Mouse (Mus musculus) C2C12 (cell line): ENCODE measurements around the gene Sco1.

Source experiments
- CEBPB ChIP-seq: IDR thresholded peaks from one replicate; pipeline ENCODE4 v1.6.1; 2011; ENCODE audit warnings: low read depth, mild to moderate bottlenecking, control low read depth, moderate library complexity
- CTCF ChIP-seq: IDR thresholded peaks from one replicate; pipeline ENCODE4 v1.5.1; 2011; ENCODE audit not compliant: control insufficient read depth, insufficient read depth, insufficient read length
- FOSL1 ChIP-seq: IDR thresholded peaks from one replicate; pipeline ENCODE4 v1.8.0; 2011; ENCODE audit warnings: mild to moderate bottlenecking, low read length; ENCODE audit not compliant: poor library complexity, insufficient read depth, severe bottlenecking
- MAX ChIP-seq: IDR thresholded peaks from one replicate; pipeline ENCODE4 v1.6.1; 2011; ENCODE audit warnings: mild to moderate bottlenecking, control low read depth
- MYOD1 ChIP-seq: IDR thresholded peaks from one replicate; pipeline ENCODE4 v1.6.1; 2011; ENCODE audit warnings: low read depth; ENCODE audit not compliant: control insufficient read depth, insufficient read length
- MYOG ChIP-seq: IDR thresholded peaks from one replicate; pipeline ENCODE4 v1.6.1; 2011; ENCODE audit not compliant: control insufficient read depth, insufficient read length; ENCODE audit errors: extremely low read depth
- USF1 ChIP-seq: IDR thresholded peaks from one replicate; pipeline ENCODE4 v1.6.1; 2011; ENCODE audit warnings: low read depth, mild to moderate bottlenecking, control low read depth, moderate library complexity

DNA sequence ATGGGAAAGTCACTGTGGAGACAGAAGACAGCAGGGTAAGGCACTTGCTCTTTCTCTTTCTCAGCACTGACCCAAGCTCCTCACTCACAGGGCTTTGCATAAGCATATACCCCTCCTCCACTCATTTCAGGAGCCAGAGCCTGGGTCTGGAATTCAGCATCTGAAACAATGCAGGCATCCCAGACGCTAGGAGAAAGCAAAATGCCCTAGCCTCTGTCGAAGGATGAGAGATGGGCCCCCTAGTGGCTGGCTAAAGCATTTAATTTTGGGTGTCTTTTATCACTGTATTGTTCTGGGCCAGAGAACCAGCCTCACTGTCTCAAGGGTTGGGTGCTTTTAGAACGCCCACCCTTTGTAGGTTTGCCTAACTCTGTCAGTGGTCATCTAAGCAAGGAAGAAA is 27.7 kb downstream of the Sco1 start:
- TF ChIP-seq MAX (no peak), CTCF (no peak), MYOG (no peak), CEBPB (no peak), USF1 (no peak), FOSL1 (no peak), MYOD1 (no peak)
